Mouse (Mus musculus) left cerebral cortex, postnatal 25 days (tissue): Measurements from ENCODE around the gene Ccnt2. TPM values are rescaled to one million over a fixed set of nuclear protein-coding genes. Genes with fewer than 3 reads are reported as not detected.

Experiments used
- total RNA-seq, 2 experiments: library from RNA; stranded (reverse); gene quantifications; 2 replicates each; pipeline ENCODE4 v1.2.3; 2021

The Ccnt2 gene
- total RNA-seq, 2 experiments from 2014 or later = 61.3 to 68.8 TPM

Other genes starting within 250 kb of the Ccnt2 start
- 10 to 100 TPM; 25.7 to 25.9 TPM for gene Tmem163, start 94.6 kb upstream of the Ccnt2 start, total RNA-seq
- not detected for gene Acmsd, start 44.8 kb upstream of the Ccnt2 start, total RNA-seq
- gene Map3k19, start 80.9 kb downstream of the Ccnt2 start, total RNA-seq = 1 to 10 TPM; 5.4 to 6.0 TPM
- gene Rab3gap1, start 94.6 kb downstream of the Ccnt2 start, total RNA-seq = 10 to 100 TPM; 76.4 to 76.5 TPM